Mouse (Mus musculus): ENCODE results near the gene Metap1.

- TF ChIP-seq CTCF (conservative IDR thresholded peaks at IDR 0.05; ENCODE audit: low read length) (no peak), NANOG (IDR thresholded peaks at IDR 0.05; ENCODE audit: borderline replicate concordance, low read length) (no peak)
Measured at GRCm38 (mm10) chr3:138490034-138490337, 671 bp upstream of the Metap1 start.

Data from E14TG2a.4 (cell line).